In genomic region chr2:91312578-91313311, GRCm38 (mm10) we compare ENCODE assay signal across 9 mouse cellular contexts. TPM values are rescaled to one million over a fixed set of nuclear protein-coding genes. Genes with fewer than 3 reads are reported as not detected.
DNase-seq lines count a peak whose midpoint lies in the region; ATAC-seq and TF ChIP-seq lines count a peak whose summit lies in the region.
"Had no signal": no experiment of that assay in that cellular context is flagged by ENCODE, and none has a peak within 500 bp of the region (broad histone marks: within the 10 kb centered on the region; RNA-seq: fewer than 3 reads in every experiment).

No protein-coding gene starts in this region.

- peak; percentile 40; the same call in 1 of the 2 replicates for ATAC-seq in limb, embryonic 15.5 days (ENCODE audit: insufficient number of reproducible peaks, low FRiP score, low TSS enrichment, low read depth)
- ATAC-seq in stomach, embryonic 16.5 days (ENCODE audit: insufficient read depth, low FRiP score), result peak; percentile 71; the same call in 1 of the 2 replicates

- H3K9me3 ChIP-seq in limb, embryonic 15.5 days, result no peaks in the 10 kb centered on the region
- no peaks in the 10 kb centered on the region for H3K9me3 ChIP-seq in stomach, embryonic 16.5 days (replicated peaks; ENCODE audit: control insufficient read depth, low read length)
- H3K9me3 ChIP-seq: heart, embryonic 15.5 days had no signal

- 0 out of 2 replicates have a peak, but pooled peaks cover 4% of the 10 kb centered on the region for H3K4me1 ChIP-seq in limb, embryonic 15.5 days
- 0 out of 2 replicates have a peak, but pooled peaks cover 6% of the 10 kb centered on the region for H3K4me1 ChIP-seq in stomach, embryonic 16.5 days (ENCODE audit: control insufficient read depth, insufficient read depth, low read length)

- H3K4me2 ChIP-seq in limb, embryonic 15.5 days, result no peak overlapping the region
- H3K4me2 ChIP-seq in stomach, embryonic 16.5 days (ENCODE audit: low read depth, low read length), result no peak overlapping the region
- H3K4me2 ChIP-seq: heart, embryonic 15.5 days had no signal

- no peaks in the 10 kb centered on the region for H3K36me3 ChIP-seq in limb, embryonic 15.5 days
- no peaks in the 10 kb centered on the region for H3K36me3 ChIP-seq in stomach, embryonic 16.5 days (ENCODE audit: control insufficient read depth, insufficient read depth, low read length)
- H3K36me3 ChIP-seq: heart, embryonic 15.5 days had no signal

- no peak for TF ChIP-seq CTCF in left cerebral cortex, adult 2 months (IDR thresholded peaks at IDR 0.05)

- H3K27me3 ChIP-seq in limb, embryonic 15.5 days, result no peaks in the 10 kb centered on the region
- no peaks in the 10 kb centered on the region for H3K27me3 ChIP-seq in stomach, embryonic 16.5 days (ENCODE audit: control insufficient read depth, insufficient read depth, low read length)
- H3K27me3 ChIP-seq: heart, embryonic 15.5 days had no signal

- H3K27ac ChIP-seq in left cerebral cortex, adult 2 months, result 0 out of 2 replicates have a peak overlapping the region, but pooled peaks have one; percentile 12
- H3K27ac ChIP-seq in limb, embryonic 15.5 days, result no peak overlapping the region
- 0 out of 2 replicates have a peak overlapping the region, but pooled peaks have one; percentile 0 for H3K27ac ChIP-seq in stomach, embryonic 16.5 days (ENCODE audit: low read length)
- H3K27ac ChIP-seq: heart, embryonic 15.5 days had no signal

- no peak for DNase-seq in left cerebral cortex, adult 2 months (ENCODE audit: extremely low spot score in 1 of 2, low spot score in 2 of 2)
- no peak for DNase-seq in left cerebral cortex, postnatal 10 days (ENCODE audit: extremely low spot score in 1 of 2, low spot score in 2 of 2)
- peak; percentile 53 for DNase-seq in embryo, embryonic 11 days
- DNase-seq in gastrocnemius, postnatal 10 days, result no peak
- DNase-seq in left cerebral cortex, postnatal 4 days, result no peak
- DNase-seq in spleen, adult 18-20 months, result no peak

- 59% methylated on average over 10 of the region's 10 CpGs for WGBS in limb, embryonic 15.5 days
- 48% methylated on average over 10 of the region's 10 CpGs for WGBS in stomach, embryonic 16.5 days

- H3K9ac ChIP-seq in limb, embryonic 15.5 days, result no peak overlapping the region
- H3K9ac ChIP-seq in stomach, embryonic 16.5 days (ENCODE audit: low read length), result no peak overlapping the region
- H3K9ac ChIP-seq: heart, embryonic 15.5 days had no signal

- intact Hi-C loops in left cerebral cortex, adult 2 months (cut with DNase I), result no loop called here
- intact Hi-C loops in left cerebral cortex, postnatal 10 days (cut with DNase I), result no loop called here
- intact Hi-C loops in left cerebral cortex, postnatal 4 days (cut with DNase I), result no loop called here

- no peak overlapping the region for H3K4me3 ChIP-seq in left cerebral cortex, adult 2 months
- H3K4me3 ChIP-seq in limb, embryonic 15.5 days, result no peak overlapping the region
- H3K4me3 ChIP-seq in stomach, embryonic 16.5 days (replicated peaks; ENCODE audit: low read length), result no peak overlapping the region
- H3K4me3 ChIP-seq: heart, embryonic 15.5 days had no signal

RNA-seq across cellular contexts. Expression of gene Arfgap2, which starts 48.0 kb away (rescaled TPM):
- 10 to 100 TPM; 73.9 to 81.8 TPM for total RNA-seq in left cerebral cortex, adult 2 months (2021)
- 10 to 100 TPM; 60.5 to 61.6 TPM for total RNA-seq in left cerebral cortex, postnatal 10 days (2021)
- polyA plus RNA-seq in limb, embryonic 15.5 days (2015; fragmentation: Nextera tagmentation; extraction: Ambion mirVana), result 82.9 and 83.1 TPM in 2 replicates
- 82.0 and 82.3 TPM in 2 replicates for polyA plus RNA-seq in stomach, embryonic 16.5 days (2015; fragmentation: Nextera tagmentation; extraction: Ambion mirVana)
- total RNA-seq in gastrocnemius, postnatal 10 days (2021), result 10 to 100 TPM; 77.1 to 84.3 TPM
- total RNA-seq in left cerebral cortex, postnatal 4 days (2021), result 10 to 100 TPM; 53.9 to 59.8 TPM

RNA-seq across cellular contexts. Expression of gene Pacsin3, which starts 57.0 kb away (rescaled TPM):
- total RNA-seq in left cerebral cortex, adult 2 months (2021), result 10 to 100 TPM; 42.7 to 46.9 TPM
- 10 to 100 TPM; 36.4 to 38.7 TPM for total RNA-seq in left cerebral cortex, postnatal 10 days (2021)
- polyA plus RNA-seq in limb, embryonic 15.5 days (2015; fragmentation: Nextera tagmentation; extraction: Ambion mirVana), result 58.1 and 93.7 TPM in 2 replicates
- polyA plus RNA-seq in stomach, embryonic 16.5 days (2015; fragmentation: Nextera tagmentation; extraction: Ambion mirVana), result 65.5 and 73.3 TPM in 2 replicates
- total RNA-seq in gastrocnemius, postnatal 10 days (2021), result 100 to 1,000 TPM; 288 to 337 TPM
- total RNA-seq in left cerebral cortex, postnatal 4 days (2021), result 10 to 100 TPM; 15.3 to 22.4 TPM

Comparison
In these comparisons a context has a peak if more than half of its experiments do, and no peak if none do; other contexts are left out.
1. RNA of gene Pacsin3, which starts 57.0 kb away (total RNA-seq): 288 to 337 TPM in gastrocnemius, postnatal 10 days; 42.7 to 46.9 TPM in left cerebral cortex, adult 2 months, 36.4 to 38.7 TPM in left cerebral cortex, postnatal 10 days and 15.3 to 22.4 TPM in left cerebral cortex, postnatal 4 days; every median in the first group is over 4 times any median in the second.